Mouse (Mus musculus): Measurements from ENCODE around the gene Pno1. TPM values are rescaled to one million over a fixed set of nuclear protein-coding genes. Genes with fewer than 3 reads are reported as not detected.

Gene Pno1
- polyA plus RNA-seq, 1 experiment from 2014 or later = 118 TPM

- 97% methylated on average over 1 of the region's 1 CpGs for WGBS
- Histone ChIP-seq H3K4me3 (no peak overlapping the region), H3K27ac (replicated peaks) (no peak overlapping the region), H3K9me3 (peaks cover 7% of the 10 kb centered on the region; the same call in 1 of the 2 replicates), H3K4me1 (peaks cover 2% of the 10 kb centered on the region; the same call in 1 of the 2 replicates), H3K36me3 (replicated peaks) (peaks cover 30% of the 10 kb centered on the region), H3K27me3 (replicated peaks; ENCODE audit: low read depth, poor library complexity, severe bottlenecking) (no peaks in the 10 kb centered on the region)
- no peak for DNase-seq (ENCODE audit: low spot score)
Observed at GRCm38 (mm10) chr11:17170938-17171729, 40.2 kb downstream of the Pno1 start.

- Histone ChIP-seq H3K9me3 (peaks cover 6% of the 10 kb centered on the region; the same call in 1 of the 2 replicates), H3K4me1 (peaks cover 2% of the 10 kb centered on the region; the same call in 1 of the 2 replicates), H3K36me3 (replicated peaks) (peaks cover 29% of the 10 kb centered on the region), H3K27me3 (replicated peaks; ENCODE audit: low read depth, poor library complexity, severe bottlenecking) (no peaks in the 10 kb centered on the region), H3K27ac (replicated peaks) (no peak overlapping the region), H3K4me3 (no peak overlapping the region)
- WGBS = 93% methylated on average over 2 of the region's 2 CpGs
- no peak for DNase-seq (ENCODE audit: low spot score)
Observed at GRCm38 (mm10) chr11:17169262-17169661, 42.1 kb downstream of the Pno1 start.

- peaks cover 6% of the 10 kb centered on the region for H3K36me3 ChIP-seq (replicated peaks)
- H3K27ac ChIP-seq (replicated peaks) = no peak overlapping the region
- no peak for DNase-seq (ENCODE audit: low spot score)
- WGBS = 90% methylated on average over 7 of the region's 7 CpGs
- H3K9me3 ChIP-seq = no peaks in the 10 kb centered on the region
- H3K4me1 ChIP-seq = peaks cover 12% of the 10 kb centered on the region; the same call in 1 of the 2 replicates
- H3K4me3 ChIP-seq = no peak overlapping the region
- no peaks in the 10 kb centered on the region for H3K27me3 ChIP-seq (replicated peaks; ENCODE audit: low read depth, poor library complexity, severe bottlenecking)
Observed at GRCm38 (mm10) chr11:17166627-17167026, 44.7 kb downstream of the Pno1 start.

GRCm38 (mm10) chr11:17163956-17164355 lies 47.4 kb downstream of the Pno1 start:
- Histone ChIP-seq H3K9me3 (no peaks in the 10 kb centered on the region), H3K27me3 (replicated peaks; ENCODE audit: low read depth, poor library complexity, severe bottlenecking) (no peaks in the 10 kb centered on the region), H3K27ac (replicated peaks) (no peak overlapping the region), H3K36me3 (replicated peaks) (peaks cover 4% of the 10 kb centered on the region; the same call in 1 of the 2 replicates), H3K4me3 (no peak overlapping the region), H3K4me1 (peaks cover 23% of the 10 kb centered on the region)
- no peak for DNase-seq (ENCODE audit: low spot score)
- 82% methylated on average over 1 of the region's 1 CpGs for WGBS

- 3% methylated on average over 12 of the region's 12 CpGs for WGBS
- Histone ChIP-seq H3K4me1 (peaks cover 23% of the 10 kb centered on the region), H3K9me3 (no peaks in the 10 kb centered on the region), H3K4me3 (peak overlapping the region; percentile 73), H3K27me3 (replicated peaks; ENCODE audit: low read depth, poor library complexity, severe bottlenecking) (no peaks in the 10 kb centered on the region), H3K36me3 (replicated peaks) (no peaks in the 10 kb centered on the region), H3K27ac (replicated peaks) (peak overlapping the region; percentile 90)
- peak; percentile 61 for DNase-seq (ENCODE audit: low spot score)
Observed at GRCm38 (mm10) chr11:17160242-17160641, 51.1 kb downstream of the Pno1 start.

- under 1% methylated on average over 46 of the region's 46 CpGs for WGBS
- Histone ChIP-seq H3K36me3 (replicated peaks) (no peaks in the 10 kb centered on the region), H3K4me1 (peaks cover 23% of the 10 kb centered on the region), H3K27me3 (replicated peaks; ENCODE audit: low read depth, poor library complexity, severe bottlenecking) (no peaks in the 10 kb centered on the region), H3K4me3 (peak overlapping the region; percentile 73), H3K9me3 (no peaks in the 10 kb centered on the region), H3K27ac (replicated peaks) (peak overlapping the region; percentile 90)
- DNase-seq (ENCODE audit: low spot score) = peak; percentile 59
Observed at GRCm38 (mm10) chr11:17159738-17160241, 51.6 kb downstream of the Pno1 start.

GRCm38 (mm10) chr11:17158858-17159737 lies 52.3 kb downstream of the Pno1 start, which contains the start of gene Ppp3r1:
TSS of gene Ppp3r1 (plus strand) at chr11:17159263.
- H3K4me1 ChIP-seq = peaks cover 23% of the 10 kb centered on the region
- peak within 1 kb of the TSS; percentile 73 for H3K4me3 ChIP-seq
- H3K36me3 ChIP-seq (replicated peaks) = no peaks in the 10 kb centered on the region
- under 1% methylated on average over 89 of the region's 89 CpGs for whole genome bisulfite sequencing
- no peaks in the 10 kb centered on the region for H3K27me3 ChIP-seq (replicated peaks; ENCODE audit: low read depth, poor library complexity, severe bottlenecking)
- H3K27ac ChIP-seq (replicated peaks) = peak within 1 kb of the TSS; percentile 90
- no peaks in the 10 kb centered on the region for H3K9me3 ChIP-seq
- DNase-seq (ENCODE audit: low spot score) = peak; percentile 98

Other genes starting within 250 kb of the Pno1 start
- gene Cnrip1, start 160.0 kb downstream of the Pno1 start, polyA plus RNA-seq (2016; fragmentation: Nextera tagmentation; extraction: Ambion mirVana) = 12.5 and 16.2 TPM in 2 replicates
- gene Plek, start 159.2 kb downstream of the Pno1 start, polyA plus RNA-seq (2016; fragmentation: Nextera tagmentation; extraction: Ambion mirVana) = 3.2 and 5.1 TPM in 2 replicates
- 75.6 and 77.3 TPM in 2 replicates for gene Ppp3r1, start 52.3 kb downstream of the Pno1 start, polyA plus RNA-seq (2016; fragmentation: Nextera tagmentation; extraction: Ambion mirVana)
- gene Wdr92, start 29.5 kb downstream of the Pno1 start, polyA plus RNA-seq (2016; fragmentation: Nextera tagmentation; extraction: Ambion mirVana) = 29.5 and 30.1 TPM in 2 replicates
- 110 and 113 TPM in 2 replicates for gene C1d, start 46.0 kb upstream of the Pno1 start, polyA plus RNA-seq (2016; fragmentation: Nextera tagmentation; extraction: Ambion mirVana)